Mouse (Mus musculus): ENCODE data around the gene Grip1. TPM values are rescaled to one million over a fixed set of nuclear protein-coding genes. Genes with fewer than 3 reads are reported as not detected.

Grip1 gene
- total RNA-seq, 4 experiments from 2014 or later: 25.2 to 28.8 (median 26.2) TPM

DNA sequence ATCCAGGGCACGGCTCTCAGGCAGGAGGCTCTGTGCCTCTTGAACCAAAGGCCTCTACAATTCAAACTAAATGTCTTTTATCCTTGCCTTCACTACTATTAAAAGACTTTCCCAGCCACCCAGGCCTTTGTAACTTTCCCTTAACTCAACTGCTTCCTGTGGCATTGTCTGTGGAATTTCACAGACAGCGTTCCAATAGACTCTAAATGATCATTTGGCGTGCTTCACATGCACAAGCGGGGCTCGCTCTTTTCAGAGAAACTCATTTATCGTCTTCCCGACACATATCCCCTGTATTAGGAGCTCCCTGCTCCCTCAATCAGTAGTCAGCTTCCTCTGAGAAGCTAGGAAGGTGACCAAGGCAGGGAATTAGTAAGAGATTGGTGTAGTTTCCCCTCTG lies 104.8 kb downstream of the Grip1 start:
- DNase-seq (ENCODE audit: low spot score in 2 of 2): no peak

DNA sequence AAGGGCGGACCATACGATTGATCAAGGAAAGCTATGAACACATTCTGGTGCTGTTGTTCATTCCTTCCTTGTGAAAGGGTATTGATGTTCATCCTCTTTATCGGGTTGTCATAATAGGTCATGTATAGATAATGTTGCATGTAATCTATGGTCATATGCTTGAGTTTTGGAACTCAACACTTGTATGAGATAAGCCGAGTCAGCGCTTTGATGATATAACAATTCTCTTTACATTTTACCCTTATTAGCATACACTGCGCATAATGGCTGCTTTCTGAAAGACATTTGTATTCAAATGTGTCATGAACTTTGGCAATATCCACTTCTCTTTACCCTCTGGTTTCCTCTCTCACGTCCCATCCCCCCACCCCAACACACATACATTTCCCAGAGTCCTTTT lies 111.2 kb downstream of the Grip1 start:
- DNase-seq (ENCODE audit: low spot score in 2 of 2): no peak

DNA sequence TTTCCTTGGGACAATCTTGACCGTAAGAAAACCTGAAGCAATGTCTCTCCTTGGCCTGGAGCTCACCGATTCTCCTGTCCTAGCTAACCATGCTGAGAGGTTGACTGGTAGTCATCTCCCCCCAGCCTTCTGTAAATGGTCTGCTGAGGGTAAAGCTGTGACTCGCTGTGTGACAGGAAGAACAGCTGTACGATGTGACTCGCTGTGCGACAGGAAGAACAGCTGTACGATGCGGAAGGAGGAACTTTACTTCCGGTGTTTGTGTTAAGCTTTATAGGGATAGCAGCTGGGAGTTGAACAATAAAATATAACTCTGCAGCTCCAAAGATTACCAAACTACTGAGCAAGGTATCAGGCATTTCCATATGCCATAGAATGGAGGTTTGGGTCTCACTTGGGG lies 119.5 kb downstream of the Grip1 start:
- no peak for DNase-seq (ENCODE audit: low spot score in 2 of 2)

DNA sequence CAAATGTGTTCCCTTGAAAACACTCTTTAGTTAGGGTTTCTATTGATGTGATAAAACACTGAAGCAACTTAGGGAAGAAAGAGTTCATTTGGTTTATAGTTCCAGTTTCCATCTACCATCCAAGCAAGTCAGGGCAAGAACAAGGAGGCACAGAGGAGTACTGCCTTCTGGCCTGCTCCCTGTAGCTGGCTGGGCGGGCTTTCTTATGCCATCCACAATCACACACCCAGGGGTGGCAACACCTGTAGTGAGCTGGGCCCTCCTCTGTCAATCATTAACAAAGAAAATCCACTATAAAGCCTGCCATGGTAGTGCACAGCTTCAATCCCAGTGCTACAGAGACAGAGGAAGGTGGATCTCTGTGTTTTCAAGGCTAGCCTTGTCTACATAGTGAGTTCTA lies 122.2 kb downstream of the Grip1 start:
- DNase-seq (ENCODE audit: low spot score in 2 of 2): no peak

DNA sequence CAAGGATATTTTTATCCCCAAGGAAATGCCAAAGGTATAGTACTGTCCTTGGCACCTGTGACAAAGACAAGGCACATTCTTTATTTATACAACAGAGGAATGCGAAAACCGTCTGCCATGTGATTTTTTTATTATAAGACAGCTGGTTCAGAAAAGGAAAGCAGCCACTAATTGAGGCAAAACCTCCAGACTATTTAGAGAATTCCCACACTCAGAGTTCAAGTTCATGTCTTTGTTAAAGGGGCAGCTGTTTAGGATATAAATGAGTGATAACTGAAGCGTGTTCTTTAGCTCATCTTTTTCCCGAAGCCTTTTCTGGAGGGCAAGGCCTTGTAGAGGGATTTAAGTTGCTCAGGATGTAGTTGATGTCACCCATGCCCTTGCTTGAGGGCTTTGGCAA lies 126.4 kb downstream of the Grip1 start:
- DNase-seq (ENCODE audit: low spot score in 2 of 2): no peak

DNA sequence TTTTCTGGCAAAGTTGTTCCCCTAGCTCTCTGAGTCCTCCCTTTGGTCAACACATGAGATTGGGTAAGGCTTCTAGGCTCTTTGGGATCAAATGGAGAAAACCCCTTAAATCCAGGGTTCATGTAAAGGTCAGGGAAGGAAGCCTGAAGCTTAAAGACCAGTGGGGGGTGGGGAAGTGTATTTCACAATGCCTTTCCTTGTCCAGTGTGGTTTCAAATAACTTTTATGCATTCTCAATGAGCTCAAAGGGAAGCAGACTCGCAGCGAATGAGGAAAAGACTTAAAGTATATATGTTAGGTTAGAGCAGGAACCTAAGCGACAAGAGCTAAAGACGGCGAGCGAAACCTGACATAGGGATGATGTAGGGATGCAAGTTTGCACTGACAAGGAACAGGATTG lies 131.0 kb downstream of the Grip1 start:
- no peak for DNase-seq (ENCODE audit: low spot score in 2 of 2)

DNA sequence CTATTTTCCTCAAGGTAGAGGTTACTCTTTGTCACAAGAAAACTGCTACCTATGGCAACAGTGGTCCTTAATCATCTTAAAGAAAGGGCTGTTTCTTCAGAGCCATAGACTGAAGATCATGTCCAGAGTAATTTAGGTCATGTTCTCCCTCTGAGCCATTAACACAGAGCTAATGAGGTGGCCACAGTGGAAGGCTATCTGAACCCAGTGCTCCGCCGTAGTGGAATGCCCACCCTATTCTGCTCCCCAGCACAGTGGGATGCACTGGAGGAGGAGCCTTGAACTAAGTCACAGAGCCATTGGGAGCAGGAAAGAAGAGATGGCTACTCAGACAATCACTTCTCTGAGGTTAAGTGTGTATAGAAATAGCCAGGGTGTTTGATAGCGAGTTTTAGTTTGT lies 133.3 kb downstream of the Grip1 start:
- no peak for DNase-seq (ENCODE audit: low spot score in 2 of 2)

DNA sequence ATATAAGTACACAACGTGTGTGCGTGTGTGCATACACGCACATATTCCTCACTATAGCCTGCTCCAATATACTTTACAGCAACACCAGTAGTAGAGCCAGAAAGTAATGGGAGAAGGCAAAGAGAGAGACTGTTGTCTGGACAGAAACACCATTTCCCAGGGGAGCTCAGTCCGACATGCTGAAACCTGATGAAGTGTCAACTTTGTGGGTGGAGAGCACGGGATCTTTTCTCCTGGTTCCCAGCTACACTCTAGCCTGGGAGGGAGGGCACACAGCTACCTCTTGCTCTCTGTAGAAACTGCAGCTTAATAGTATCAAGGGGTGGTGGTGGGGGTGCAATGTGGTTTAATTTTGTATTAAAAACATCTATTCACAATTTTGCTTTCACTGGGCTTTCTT lies 143.2 kb downstream of the Grip1 start:
- no peak for DNase-seq (ENCODE audit: low spot score in 2 of 2)

DNA sequence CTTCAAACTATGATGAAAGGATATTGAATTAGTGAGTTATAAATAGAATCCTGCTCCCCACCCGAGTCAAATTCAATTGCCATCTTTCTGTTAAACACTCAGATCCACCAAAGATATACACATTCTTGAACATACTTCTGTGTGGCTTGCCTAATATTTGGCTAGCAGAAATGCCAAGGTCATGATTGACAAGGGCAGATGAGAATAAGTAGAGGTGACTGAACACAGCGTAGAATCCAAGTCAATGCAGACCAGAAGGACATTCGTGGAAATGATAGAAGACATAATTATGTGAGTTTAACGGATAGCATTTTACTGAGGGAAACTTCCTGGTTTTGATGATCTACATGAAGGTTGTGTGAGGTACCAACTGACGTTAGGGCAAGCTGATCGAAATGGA lies 153.9 kb downstream of the Grip1 start:
- no peak for DNase-seq (ENCODE audit: low spot score in 2 of 2)

DNA sequence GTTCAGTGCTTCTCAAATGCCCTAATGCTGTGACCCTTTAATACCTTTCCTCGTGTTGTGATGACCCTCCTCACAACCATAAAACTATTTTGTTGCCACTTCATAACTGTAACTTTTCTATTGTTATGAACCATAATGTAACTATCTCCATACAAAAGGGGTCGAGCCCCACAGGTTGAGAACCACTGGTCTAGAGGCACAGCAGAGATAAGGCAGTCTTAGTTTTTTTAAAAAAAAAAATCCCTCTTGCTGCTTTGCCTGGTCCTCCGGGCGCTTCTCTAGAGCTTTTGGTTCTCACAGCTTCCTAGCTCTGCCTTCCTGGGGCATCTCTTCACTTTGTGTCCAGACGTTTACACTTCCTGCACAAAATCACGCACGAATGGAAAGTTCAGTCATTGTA lies 155.4 kb downstream of the Grip1 start:
- DNase-seq (ENCODE audit: low spot score in 2 of 2): no peak

DNA sequence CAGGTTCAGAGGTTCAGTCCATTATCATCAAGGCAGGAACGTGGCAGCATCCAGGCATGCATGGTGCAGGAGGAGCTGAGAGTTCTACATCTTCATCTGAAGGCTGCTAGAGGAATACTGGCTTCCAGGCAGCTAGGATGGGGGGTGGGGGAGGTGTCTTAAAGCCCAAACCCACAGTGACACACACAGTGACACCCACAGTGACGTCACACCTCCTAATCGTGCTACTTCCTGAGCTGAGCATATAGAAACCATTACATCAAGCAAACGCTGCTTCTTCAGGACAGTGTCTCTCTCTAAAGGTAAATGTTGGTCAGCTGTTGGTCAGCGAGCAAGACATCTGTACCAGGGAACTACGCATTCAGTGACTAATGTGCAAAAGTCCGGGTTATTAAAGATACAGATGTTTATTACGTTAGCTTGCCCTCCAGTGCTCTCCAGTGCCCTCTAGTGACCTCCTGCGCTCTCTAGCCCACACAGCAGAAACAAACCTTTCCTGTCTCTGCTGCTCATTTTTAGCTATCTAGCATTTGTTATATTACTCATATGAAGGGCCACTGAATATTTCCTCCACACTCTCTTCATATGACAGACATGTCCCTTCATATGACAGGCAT lies 156.8 kb downstream of the Grip1 start:
- no peak for DNase-seq (ENCODE audit: low spot score in 2 of 2)

DNA sequence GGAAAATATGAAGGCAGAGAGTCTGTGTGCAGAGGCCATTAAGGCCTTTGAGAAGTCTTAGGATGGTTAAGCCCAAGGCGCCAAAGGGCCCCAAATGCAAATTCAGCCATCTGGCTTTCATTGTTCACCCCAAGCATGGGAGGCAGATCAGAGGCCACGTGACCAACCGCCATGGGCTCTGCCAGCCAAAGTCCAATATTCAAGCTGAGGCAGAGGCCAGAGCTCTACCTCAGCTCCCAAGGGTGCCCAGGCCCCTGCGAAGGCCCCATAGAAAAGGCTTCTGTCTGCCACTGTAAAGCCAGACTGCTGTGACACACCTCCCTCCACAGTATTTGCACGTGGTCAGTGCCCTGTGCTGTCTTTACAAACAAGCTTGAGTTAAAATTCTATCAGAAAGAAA lies 158.4 kb downstream of the Grip1 start:
- no peak for DNase-seq (ENCODE audit: low spot score in 2 of 2)

DNA sequence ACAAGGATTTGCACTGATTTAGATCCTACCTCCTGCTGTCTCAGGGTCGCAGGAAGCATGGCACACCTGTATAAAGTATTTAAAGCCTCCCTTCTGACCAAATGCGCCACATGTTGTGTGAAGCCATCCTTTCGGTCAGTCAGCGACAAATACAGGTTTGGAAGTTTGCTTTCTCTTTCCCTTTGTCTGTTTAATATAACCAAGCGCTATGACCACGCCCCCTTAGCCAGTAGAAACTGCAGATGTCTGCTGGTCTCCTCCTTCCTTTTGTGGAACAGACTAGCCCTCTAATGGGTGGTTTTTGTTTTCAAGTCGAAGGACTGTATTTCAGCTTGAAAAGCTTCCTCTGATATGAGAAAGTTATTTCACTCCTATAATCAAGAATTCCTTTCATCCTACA lies 161.1 kb downstream of the Grip1 start:
- DNase-seq (ENCODE audit: low spot score in 2 of 2): no peak

DNA sequence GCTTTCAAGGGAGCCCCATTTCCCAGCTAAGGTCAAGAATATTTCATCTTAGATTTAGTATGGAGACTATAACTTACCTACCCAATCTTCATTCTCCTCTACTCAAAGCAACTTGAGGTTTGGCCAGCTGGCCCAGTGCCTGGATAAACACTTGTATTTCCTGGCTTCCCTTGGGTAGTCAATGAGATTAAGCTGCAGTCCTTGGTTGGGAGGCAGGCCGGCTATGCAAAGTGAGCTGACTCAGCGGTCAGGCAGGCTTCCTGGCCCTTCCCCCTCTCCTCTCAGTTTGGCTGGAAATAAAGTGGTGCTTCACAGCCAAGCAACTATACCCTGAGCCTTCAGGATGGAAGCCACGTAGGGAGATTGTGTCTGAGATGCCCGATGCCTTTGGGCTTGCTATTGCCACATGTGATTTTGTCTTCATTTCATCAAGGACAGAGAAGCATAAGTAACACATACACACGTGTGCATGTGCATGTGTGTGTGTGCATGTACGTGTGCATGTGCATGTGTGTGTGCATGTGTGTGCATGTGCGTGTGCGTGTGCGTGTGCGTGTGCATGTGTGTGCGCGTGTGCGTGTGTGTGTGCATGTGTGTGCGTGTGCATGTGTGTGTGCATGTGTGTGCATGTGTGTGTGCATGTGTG lies 161.7 kb downstream of the Grip1 start:
- DNase-seq (ENCODE audit: low spot score in 2 of 2): peak; percentile 21 to 45

DNA sequence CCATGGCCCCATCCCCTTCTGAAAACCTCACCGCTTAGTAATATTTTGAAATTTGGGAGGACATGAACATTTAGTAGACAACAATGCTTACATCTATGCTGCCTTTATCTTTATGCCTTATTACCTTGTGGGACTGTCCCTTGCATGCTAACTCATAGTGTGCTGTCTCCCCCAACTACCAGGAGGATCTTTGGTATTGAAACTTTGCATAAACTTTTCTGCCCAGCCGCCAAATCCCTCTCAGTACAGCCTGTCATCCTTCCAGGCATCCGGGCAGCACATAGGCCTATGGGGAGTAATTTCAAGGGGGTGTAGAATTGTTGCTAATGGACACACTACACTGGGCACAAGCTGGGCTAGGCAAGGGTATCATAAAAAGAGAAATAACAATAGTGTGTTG lies 162.4 kb downstream of the Grip1 start:
- DNase-seq (ENCODE audit: low spot score in 2 of 2): no peak

DNA sequence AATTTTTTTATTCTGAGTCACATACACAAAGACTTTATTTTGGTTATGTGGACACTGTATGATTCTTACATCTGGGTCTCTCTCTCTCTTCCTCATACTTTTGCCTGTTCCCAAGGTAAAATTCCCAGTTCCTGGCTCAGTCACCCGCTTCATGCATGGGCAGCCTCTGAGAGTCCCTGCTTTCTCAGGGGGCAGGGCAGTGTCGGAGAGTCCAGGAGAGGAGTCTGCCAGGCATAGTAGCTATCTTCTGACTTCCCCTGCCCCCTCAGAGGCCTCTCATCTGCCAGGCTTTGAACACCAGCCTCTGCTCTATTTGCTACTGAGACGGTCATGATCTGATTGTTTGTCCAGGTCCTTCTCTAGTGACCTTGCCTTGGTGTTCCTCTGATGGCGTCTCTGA lies 175.0 kb downstream of the Grip1 start:
- no peak for DNase-seq (ENCODE audit: low spot score in 2 of 2)

DNA sequence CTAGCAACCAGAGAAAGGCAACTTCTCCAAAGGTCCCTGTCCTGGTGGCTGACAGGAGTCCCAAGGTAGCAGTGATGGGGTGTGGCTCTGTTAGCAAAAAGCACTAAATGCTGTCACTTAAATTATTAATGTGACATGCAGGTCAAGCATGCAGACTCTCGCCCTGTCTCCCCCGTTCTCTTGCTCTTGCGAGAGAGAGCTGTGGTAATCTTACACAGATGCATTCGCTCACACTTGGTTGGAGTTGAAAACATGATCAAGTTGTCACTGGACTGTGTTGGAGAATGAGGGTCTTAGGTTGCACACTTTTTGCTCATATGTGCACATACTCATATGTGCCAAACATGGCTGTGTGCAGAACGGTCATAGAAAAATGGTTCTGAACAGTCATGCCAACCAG lies 176.8 kb downstream of the Grip1 start:
- no peak for DNase-seq (ENCODE audit: low spot score in 2 of 2)

DNA sequence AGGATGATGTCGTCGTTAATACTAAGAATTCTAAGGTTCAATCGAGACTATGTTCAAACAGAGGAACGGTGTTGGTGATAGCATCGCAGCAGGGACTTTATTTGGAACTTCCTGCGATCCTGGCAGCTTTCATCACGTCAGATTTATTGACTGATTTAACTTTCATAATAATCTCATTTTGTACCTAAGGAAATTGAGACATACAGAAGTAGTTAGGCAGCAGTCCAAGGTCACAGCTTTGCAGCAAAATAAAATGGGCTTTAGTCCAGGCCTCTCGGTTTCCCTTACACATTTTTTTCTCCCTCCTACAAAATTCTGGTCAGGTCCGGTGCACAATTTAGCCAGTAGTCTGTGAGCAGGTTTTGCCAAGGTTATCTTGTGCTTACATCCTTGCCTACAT lies 178.3 kb downstream of the Grip1 start:
- no peak for DNase-seq (ENCODE audit: low spot score in 2 of 2)

DNA sequence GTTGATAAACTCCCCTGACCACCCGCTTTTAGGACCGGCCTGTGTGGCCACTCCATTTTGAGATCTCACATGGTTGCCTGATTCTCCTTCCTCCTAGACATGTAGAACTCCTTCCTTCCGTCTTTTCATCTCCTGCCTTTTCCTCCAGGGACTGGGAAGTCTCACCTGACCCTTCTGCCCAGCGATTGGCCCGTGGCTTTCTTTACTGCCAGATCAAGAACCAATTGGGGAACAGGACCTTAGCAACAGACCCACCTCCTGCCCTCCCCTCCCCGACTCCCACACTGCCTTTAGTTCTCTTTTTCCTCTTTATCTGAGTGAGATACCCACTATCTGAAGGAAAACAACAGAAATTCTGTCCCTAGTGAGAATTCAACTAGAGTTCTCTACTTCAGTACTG lies 180.9 kb downstream of the Grip1 start:
- DNase-seq (ENCODE audit: low spot score in 2 of 2): no peak

DNA sequence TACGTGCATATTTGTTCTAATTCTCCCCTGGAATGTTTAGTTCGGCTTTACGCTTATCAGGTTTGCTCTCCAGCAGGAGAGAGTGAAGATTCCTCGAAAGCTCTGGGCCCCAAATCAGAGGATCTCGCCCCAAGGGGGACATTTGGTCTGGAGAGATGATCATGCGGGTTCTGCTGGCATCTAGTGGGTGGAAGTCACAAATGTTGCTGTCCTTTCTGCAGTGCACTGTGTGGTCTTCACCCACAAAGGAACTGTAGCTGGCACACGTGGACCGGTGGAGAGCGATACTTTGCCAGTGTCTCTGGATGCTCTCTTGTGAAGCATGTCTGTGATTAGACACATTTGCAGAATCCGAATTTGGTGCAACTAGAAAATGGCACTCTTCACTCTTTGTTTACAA lies 186.9 kb downstream of the Grip1 start:
- no peak for DNase-seq (ENCODE audit: low spot score in 2 of 2)

DNA sequence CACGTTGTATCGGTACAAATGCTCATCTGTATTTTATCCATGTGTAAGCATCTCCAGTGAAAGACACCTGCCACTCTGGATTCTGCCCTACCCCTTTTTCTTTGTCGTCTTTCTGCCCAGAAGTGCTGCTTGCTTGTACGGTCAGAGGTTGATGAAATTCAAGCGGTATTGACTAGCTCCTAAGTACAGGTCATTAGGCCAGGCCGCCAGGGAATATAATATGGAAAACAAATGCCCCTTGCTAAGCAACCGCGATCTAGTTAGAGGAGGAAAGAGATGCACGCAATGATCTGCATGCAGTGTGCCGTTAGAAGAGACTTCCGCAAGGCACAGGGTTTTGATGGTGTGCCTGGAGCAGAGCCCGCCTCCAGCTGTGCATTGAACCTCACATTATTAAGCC lies 187.4 kb downstream of the Grip1 start:
- no peak for DNase-seq (ENCODE audit: low spot score in 2 of 2)

DNA sequence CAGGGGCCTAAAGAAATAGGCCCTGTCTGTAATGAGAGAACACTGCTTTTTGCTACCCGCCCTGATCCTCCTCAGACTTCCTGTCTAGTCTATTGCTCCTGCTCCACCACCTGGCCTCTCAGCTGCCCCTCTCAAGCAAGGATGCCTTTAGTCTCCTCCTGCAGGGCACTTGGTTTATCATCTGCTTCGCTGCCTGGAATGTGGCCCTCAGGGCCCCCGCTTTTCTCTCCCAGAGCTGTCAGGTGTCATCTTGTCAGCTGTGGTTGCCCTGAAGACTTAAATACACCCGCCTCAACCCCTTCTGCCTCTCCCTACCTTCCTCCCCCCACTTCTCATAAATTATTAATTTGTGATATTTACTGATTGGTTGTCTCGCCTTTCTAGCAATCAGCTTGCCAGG lies 190.7 kb downstream of the Grip1 start:
- no peak for DNase-seq (ENCODE audit: low spot score in 2 of 2)

DNA sequence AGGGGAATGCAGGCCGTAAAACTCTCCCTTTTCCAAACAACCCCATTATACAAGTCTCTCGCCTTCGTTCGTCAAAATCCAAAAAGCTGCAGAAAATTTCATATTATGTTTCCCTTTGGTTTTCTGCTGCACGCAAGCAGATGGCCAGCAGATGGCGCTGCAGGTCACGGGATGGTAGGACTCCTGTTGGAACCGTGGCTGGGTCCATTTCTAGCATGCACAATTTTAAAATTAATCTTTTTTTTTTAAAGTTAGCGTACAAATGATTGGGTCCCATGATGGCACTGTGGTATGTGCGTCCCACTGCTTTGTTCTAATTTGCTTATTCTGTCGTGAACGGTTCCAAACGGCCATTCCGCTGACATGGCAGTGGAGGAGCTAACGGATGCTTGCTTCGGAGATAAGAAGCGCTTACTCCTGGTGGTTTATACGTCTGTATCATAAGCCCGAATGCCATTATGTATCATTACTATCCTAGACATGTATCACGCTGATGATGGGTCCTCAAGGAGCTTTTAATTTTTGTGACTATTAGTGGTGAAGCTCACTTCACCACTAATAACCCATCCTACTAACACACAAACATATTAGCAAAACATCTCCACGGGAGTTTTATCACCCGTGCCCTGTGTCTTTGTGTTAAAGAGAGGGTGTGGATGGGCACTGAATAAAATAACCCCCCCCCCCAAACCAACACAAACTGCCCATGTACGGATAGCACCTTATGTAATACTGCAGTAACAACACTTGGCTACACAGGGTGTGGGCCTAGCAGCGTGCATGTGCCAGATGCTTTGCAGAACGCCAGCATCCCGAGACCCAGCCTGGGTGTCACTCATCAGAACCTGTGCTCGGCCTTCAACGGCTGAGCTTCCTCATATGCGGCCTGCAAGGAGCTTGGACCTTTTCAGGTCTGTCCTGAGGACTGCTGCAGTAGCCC lies 193.1 kb downstream of the Grip1 start:
- peak; percentile 23 to 56 for DNase-seq (ENCODE audit: low spot score in 2 of 2)

All from layer of hippocampus, adult 8-10 months (tissue).